Mouse (Mus musculus) liver, embryonic 14.5 days (tissue): ENCODE data around the gene Nubp2. TPM values are rescaled to one million over a fixed set of nuclear protein-coding genes. Genes with fewer than 3 reads are reported as not detected.

Experiments used
- ATAC-seq: fragments of 200-750 bp; cut with Nextera tagmentation; 2 replicates; pipeline ENCODE4 v1.8.0; 2017; ENCODE audit warnings: moderate number of reproducible peaks, mild to moderate bottlenecking, moderate library complexity; ENCODE audit not compliant: insufficient read depth
- DNase-seq, 3 experiments: peaks; one replicate each; pipeline ENCODE4 v3.0.0-alpha.2; 2012 to 2013; ENCODE audit warnings: low read depth in 3 of 3, low spot score in 3 of 3
- H3K27ac ChIP-seq: fragments of 300-500 bp; sonication (generic); 2 replicates; pipeline ENCODE4 v1.5.1; 2014; ENCODE audit warnings: moderate library complexity, mild to moderate bottlenecking, control low read depth, inconsistent platforms
- H3K27me3 ChIP-seq: fragments of 300-500 bp; sonication (generic); 2 replicates; pipeline ENCODE4 v1.6.1; 2014; ENCODE audit warnings: mild to moderate bottlenecking, low read length, moderate library complexity; ENCODE audit not compliant: control insufficient read depth, insufficient read depth
- H3K36me3 ChIP-seq: fragments of 300-500 bp; sonication (generic); replicated peaks from 2 replicates; pipeline ENCODE4 v1.6.1; 2014; ENCODE audit warnings: low read depth; ENCODE audit not compliant: control insufficient read depth, insufficient read depth
- H3K4me1 ChIP-seq, 2 experiments: fragments of 200-500 bp in 1 of 2; fragments of 300-500 bp in 1 of 2; sonication (generic) in 1 of 2; replicated peaks; 2 replicates each; pipeline ENCODE4 v1.6.1; 2012 to 2014; ENCODE audit warnings: antibody characterized with exemption in 1 of 2, inconsistent platforms in 1 of 2, low read length in 1 of 2; ENCODE audit not compliant: control insufficient read depth in 2 of 2, insufficient read depth in 2 of 2
- H3K4me2 ChIP-seq: fragments of 300-500 bp; sonication (generic); 2 replicates; pipeline ENCODE4 v1.6.1; 2014; ENCODE audit warnings: low read depth, mild to moderate bottlenecking, control low read depth, moderate library complexity
- H3K4me3 ChIP-seq, 2 experiments: fragments of 200-500 bp in 1 of 2; fragments of 300-500 bp in 1 of 2; sonication (generic) in 1 of 2; 2 replicates each; pipeline ENCODE4 v1.5.1; 2012 to 2014; ENCODE audit warnings: low read depth in 2 of 2, low read length in 2 of 2, mild to moderate bottlenecking in 2 of 2, control low read depth in 1 of 2, inconsistent platforms in 1 of 2, moderate library complexity in 1 of 2; ENCODE audit not compliant: insufficient read depth in 1 of 2
- H3K9ac ChIP-seq: fragments of 300-500 bp; sonication (generic); replicated peaks from 2 replicates; pipeline ENCODE4 v1.6.1; 2014; ENCODE audit warnings: mild to moderate bottlenecking, control low read depth, moderate library complexity
- H3K9me3 ChIP-seq: fragments of 300-500 bp; sonication (generic); 2 replicates; pipeline ENCODE4 v1.6.1; 2016; ENCODE audit warnings: low read length, mixed read lengths; ENCODE audit not compliant: control insufficient read depth
- CTCF ChIP-seq: IDR thresholded peaks from 2 replicates; pipeline ENCODE4 v1.5.1; 2016; ENCODE audit warnings: antibody characterized with exemption, low read depth, control low read depth
- EP300 ChIP-seq: IDR thresholded peaks from 2 replicates; pipeline ENCODE4 v1.6.1; 2016; ENCODE audit warnings: antibody characterized with exemption, low read depth
- WGBS: fragments of 180-500 bp; shearing (Covaris S2); extraction: QIAGEN DNeasy Blood & Tissue Kit; methylation state at CpG from one replicate; pipeline ENCODE4 v1.1.7; 2014; ENCODE audit not compliant: insufficient replicate concordance; 5-methylcytosine and 5-hydroxymethylcytosine counted together
- polyA plus RNA-seq, 2 experiments: library from polyadenylated mRNA; depleted of rRNA in 1 of 2; stranded (reverse) in 1 of 2; unstranded in 1 of 2; fragments of >200 nt; fragmentation: Nextera tagmentation in 1 of 2; extraction: Ambion mirVana in 1 of 2; gene quantifications; 2 replicates each; pipeline versions ENCODE4 v1.2.1 to v1.2.3; 2012 to 2014

The Nubp2 gene
- polyA plus RNA-seq, 2 experiments, result 30.8 to 80.1 TPM

GRCm38 (mm10) chr17:24902671-24903474, 16.7 kb upstream of the Nubp2 start:
- H3K9ac ChIP-seq, result peak overlapping the region; percentile 67
- WGBS, result 25% methylated on average over 9 of the region's 9 CpGs
- H3K4me2 ChIP-seq, result peak overlapping the region; percentile 81
- peak overlapping the region; percentile 28 to 43 for H3K4me3 ChIP-seq
- peak overlapping the region; percentile 99 for H3K27ac ChIP-seq
- no peaks in the 10 kb centered on the region for H3K27me3 ChIP-seq
- H3K9me3 ChIP-seq, result no peaks in the 10 kb centered on the region
- H3K36me3 ChIP-seq, result peaks cover 86% of the 10 kb centered on the region
- peak; percentile 100 for TF ChIP-seq EP300
- peak; percentile 84 for TF ChIP-seq CTCF
- peak; percentile 90 to 93 (median 92) for DNase-seq
- peaks cover 26 to 28% of the 10 kb centered on the region in 2 experiments for H3K4me1 ChIP-seq
- peak; percentile 99 for ATAC-seq

- Histone ChIP-seq H3K4me1 (peaks cover 28 to 33% of the 10 kb centered on the region in 2 experiments), H3K27me3 (no peaks in the 10 kb centered on the region), H3K4me3 (0 out of 4 replicates have a peak overlapping the region, but pooled peaks of 1 of the 2 experiments have one; percentile 11), H3K4me2 (peak overlapping the region; percentile 81), H3K36me3 (peaks cover 84% of the 10 kb centered on the region), H3K9ac (peak overlapping the region; percentile 33), H3K27ac (peak overlapping the region; percentile 99), H3K9me3 (no peaks in the 10 kb centered on the region)
- ATAC-seq, result no peak; the same call in 1 of the 2 replicates
- 84% methylated on average over 5 of the region's 5 CpGs for WGBS
- DNase-seq, result no peak
- TF ChIP-seq EP300 (no peak), CTCF (no peak)
Measured at GRCm38 (mm10) chr17:24902124-24902523, 16.0 kb upstream of the Nubp2 start.

GRCm38 (mm10) chr17:24900014-24900413, 13.9 kb upstream of the Nubp2 start:
- Histone ChIP-seq H3K9ac (no peak overlapping the region), H3K27ac (no peak overlapping the region), H3K27me3 (no peaks in the 10 kb centered on the region), H3K36me3 (peaks cover 67% of the 10 kb centered on the region), H3K4me3 (no peak overlapping the region), H3K4me1 (peaks cover 37 to 41% of the 10 kb centered on the region in 2 experiments), H3K4me2 (no peak overlapping the region), H3K9me3 (no peaks in the 10 kb centered on the region)
- TF ChIP-seq EP300, result no peak
- DNase-seq, result no peak
- no peak for ATAC-seq
- 91% methylated on average over 6 of the region's 6 CpGs for WGBS

- Histone ChIP-seq H3K4me1 (peaks cover 36 to 39% of the 10 kb centered on the region in 2 experiments), H3K27ac (no peak overlapping the region), H3K9ac (no peak overlapping the region), H3K27me3 (no peaks in the 10 kb centered on the region), H3K36me3 (peaks cover 58% of the 10 kb centered on the region), H3K4me2 (no peak overlapping the region), H3K9me3 (no peaks in the 10 kb centered on the region), H3K4me3 (no peak overlapping the region)
- TF ChIP-seq EP300, result no peak
- TF ChIP-seq CTCF, result no peak
- 81% methylated on average over 5 of the region's 5 CpGs for WGBS
- DNase-seq, result no peak
- no peak for ATAC-seq
Measured at GRCm38 (mm10) chr17:24899153-24899552, 13.0 kb upstream of the Nubp2 start.

GRCm38 (mm10) chr17:24898041-24898854, 12.1 kb upstream of the Nubp2 start:
- Histone ChIP-seq H3K27me3 (no peaks in the 10 kb centered on the region), H3K9me3 (no peaks in the 10 kb centered on the region), H3K9ac (no peak overlapping the region; the same call in 1 of the 2 replicates), H3K4me3 (peak overlapping the region in 1 of 2 experiments; percentile 99; a peak in 2 of 4 replicates), H3K4me2 (peak overlapping the region; percentile 97), H3K27ac (peak overlapping the region; percentile 42), H3K36me3 (peaks cover 49% of the 10 kb centered on the region), H3K4me1 (peaks cover 30 to 32% of the 10 kb centered on the region in 2 experiments)
- 75% methylated on average over 4 of the region's 4 CpGs for WGBS
- no peak for TF ChIP-seq CTCF
- no peak for TF ChIP-seq EP300
- DNase-seq (no peak), ATAC-seq (no peak)
